Mouse (Mus musculus): ENCODE measurements around the gene Rftn1. TPM values are rescaled to one million over a fixed set of nuclear protein-coding genes. Genes with fewer than 3 reads are reported as not detected.
"Not testable (repeated sequence)": the region's sequence is repeated elsewhere in the genome, so short reads cannot be mapped to it uniquely, and the experiment has no call there.

Rftn1 gene
- total RNA-seq, 2 experiments from 2014 or later = 8.4 to 9.4 TPM

- DNase-seq (ENCODE audit: extremely low spot score in 1 of 2, low spot score in 2 of 2) = no peak
- TF ChIP-seq CTCF (IDR thresholded peaks at IDR 0.05) = no peak
- Histone ChIP-seq H3K27ac (no peak overlapping the region), H3K4me3 (no peak overlapping the region)
- intact Hi-C loops (cut with DNase I) = no loop called here
These were observed 73.5 kb downstream of the Rftn1 start for GRCm38 (mm10) chr17:50116980-50117379.

GRCm38 (mm10) chr17:50116401-50116800 is 74.1 kb downstream of the Rftn1 start:
- H3K4me3 ChIP-seq; intact Hi-C loops (cut with DNase I): not testable (repeated sequence)

DNA sequence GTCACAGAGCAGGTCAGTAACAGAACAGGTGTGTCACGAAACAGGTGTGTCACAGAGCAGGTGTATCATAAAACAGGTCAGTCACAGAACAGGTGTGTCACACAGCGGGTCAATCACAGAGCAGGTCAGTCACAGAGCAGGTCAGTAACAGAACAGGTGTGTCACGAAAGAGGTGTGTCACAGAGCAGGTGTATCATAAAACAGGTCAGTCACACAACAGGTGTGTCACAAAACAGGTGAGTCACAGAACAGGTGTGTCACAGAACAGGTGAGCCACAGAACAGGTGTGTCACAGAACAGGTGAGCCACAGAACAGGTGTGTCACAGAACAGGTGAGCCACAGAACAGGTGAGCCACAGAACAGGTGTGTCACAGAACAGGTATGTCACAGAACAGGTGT is 74.8 kb downstream of the Rftn1 start:
- DNase-seq (ENCODE audit: extremely low spot score in 1 of 2, low spot score in 2 of 2); intact Hi-C loops (cut with DNase I); H3K27ac ChIP-seq; H3K4me3 ChIP-seq: not testable (repeated sequence)

More at GRCm38 (mm10) chr17:50116401-50116800, 74.1 kb downstream of the Rftn1 start:
- DNase-seq (ENCODE audit: extremely low spot score in 1 of 2, low spot score in 2 of 2); H3K27ac ChIP-seq: not testable (repeated sequence)

- no peak overlapping the region for H3K27ac ChIP-seq
- H3K4me3 ChIP-seq = no peak overlapping the region
- intact Hi-C loops (cut with DNase I) = no loop called here
- DNase-seq (ENCODE audit: extremely low spot score in 1 of 2, low spot score in 2 of 2) = no peak
- TF ChIP-seq CTCF (IDR thresholded peaks at IDR 0.05) = no peak
These were observed 75.8 kb downstream of the Rftn1 start for GRCm38 (mm10) chr17:50114659-50115058.

- no peak overlapping the region for H3K27ac ChIP-seq
- no peak overlapping the region for H3K4me3 ChIP-seq
- no peak for DNase-seq (ENCODE audit: extremely low spot score in 1 of 2, low spot score in 2 of 2)
- TF ChIP-seq CTCF (IDR thresholded peaks at IDR 0.05) = no peak
- intact Hi-C loops (cut with DNase I) = no loop called here
These were observed 79.6 kb downstream of the Rftn1 start for GRCm38 (mm10) chr17:50110650-50111415.

- H3K27ac ChIP-seq = no peak overlapping the region
- intact Hi-C loops (cut with DNase I) = no loop called here
- no peak for DNase-seq (ENCODE audit: extremely low spot score in 1 of 2, low spot score in 2 of 2)
- no peak for TF ChIP-seq CTCF (IDR thresholded peaks at IDR 0.05)
- H3K4me3 ChIP-seq = no peak overlapping the region
These were observed 83.7 kb downstream of the Rftn1 start for GRCm38 (mm10) chr17:50106811-50107210.

DNA sequence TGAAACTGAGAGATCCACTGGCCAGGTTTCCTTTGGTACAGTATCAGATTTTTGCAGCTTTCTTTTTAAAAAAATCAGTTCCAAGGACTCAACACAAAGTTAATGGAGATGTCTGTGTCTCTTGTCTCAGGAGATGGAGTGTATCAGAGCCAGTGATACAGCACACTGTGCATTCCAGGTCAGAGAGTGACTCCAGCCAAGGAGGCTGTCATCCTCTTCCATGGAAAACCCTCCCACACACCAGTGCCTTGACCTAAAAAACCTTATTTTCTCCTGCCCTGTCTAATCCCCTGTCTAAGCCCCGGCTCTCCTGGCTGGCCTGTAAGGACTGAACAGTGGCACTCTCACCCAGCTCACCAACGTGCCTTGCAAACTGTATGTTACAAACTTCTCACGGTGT is 86.3 kb downstream of the Rftn1 start:
- Histone ChIP-seq H3K27ac (no peak overlapping the region), H3K4me3 (no peak overlapping the region)
- DNase-seq (ENCODE audit: extremely low spot score in 1 of 2, low spot score in 2 of 2) = no peak
- intact Hi-C loops (cut with DNase I) = no loop called here
- no peak for TF ChIP-seq CTCF (IDR thresholded peaks at IDR 0.05)

DNA sequence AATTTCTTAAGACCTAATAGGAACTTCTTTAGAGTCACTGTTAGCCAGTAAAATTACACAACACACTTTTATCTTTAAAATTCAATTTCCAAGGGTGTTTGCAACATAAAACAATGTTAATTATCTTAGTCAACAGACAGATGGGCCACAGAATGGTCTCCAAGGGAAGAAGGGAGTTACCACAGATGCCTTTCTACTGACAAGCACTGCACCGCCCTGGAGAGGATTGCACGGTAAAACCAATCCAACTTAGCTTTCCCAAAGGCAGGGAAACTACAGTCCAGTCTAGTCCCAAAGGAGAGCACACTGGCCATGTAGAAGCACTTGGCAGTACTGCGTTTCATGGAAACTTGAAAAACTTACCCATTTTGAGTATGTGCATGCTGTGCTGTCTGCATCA is 89.1 kb downstream of the Rftn1 start:
- intact Hi-C loops (cut with DNase I) = no loop called here
- Histone ChIP-seq H3K4me3 (no peak overlapping the region), H3K27ac (no peak overlapping the region)
- no peak for TF ChIP-seq CTCF (IDR thresholded peaks at IDR 0.05)
- no peak for DNase-seq (ENCODE audit: extremely low spot score in 1 of 2, low spot score in 2 of 2)

DNA sequence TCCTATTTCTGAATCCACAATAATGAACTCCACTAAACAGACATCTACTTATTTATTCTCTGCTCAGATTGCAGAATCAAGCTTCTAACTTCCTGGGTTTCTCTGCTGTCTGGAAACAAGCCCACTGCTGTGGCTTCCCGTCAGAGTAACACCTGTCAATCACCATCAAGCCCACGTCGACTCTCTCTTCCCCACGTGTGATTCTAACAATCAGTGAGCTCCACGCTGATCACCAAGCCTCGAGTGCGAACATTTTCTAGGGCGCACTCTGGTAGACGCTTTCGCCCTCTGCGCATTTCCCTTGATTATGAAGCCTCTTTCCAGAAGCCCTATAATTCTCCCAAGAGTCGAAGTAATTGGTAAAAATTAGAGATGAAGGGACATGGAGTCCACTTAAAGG is 90.4 kb downstream of the Rftn1 start:
- intact Hi-C loops (cut with DNase I) = no loop called here
- no peak overlapping the region for H3K4me3 ChIP-seq
- no peak overlapping the region for H3K27ac ChIP-seq
- no peak for DNase-seq (ENCODE audit: extremely low spot score in 1 of 2, low spot score in 2 of 2)
- TF ChIP-seq CTCF (IDR thresholded peaks at IDR 0.05) = no peak

- DNase-seq (ENCODE audit: extremely low spot score in 1 of 2, low spot score in 2 of 2) = no peak
- intact Hi-C loops (cut with DNase I) = no loop called here
- no peak overlapping the region for H3K27ac ChIP-seq
- TF ChIP-seq CTCF (IDR thresholded peaks at IDR 0.05) = no peak
- H3K4me3 ChIP-seq = no peak overlapping the region
These were observed 91.1 kb downstream of the Rftn1 start for GRCm38 (mm10) chr17:50099378-50099777.

DNA sequence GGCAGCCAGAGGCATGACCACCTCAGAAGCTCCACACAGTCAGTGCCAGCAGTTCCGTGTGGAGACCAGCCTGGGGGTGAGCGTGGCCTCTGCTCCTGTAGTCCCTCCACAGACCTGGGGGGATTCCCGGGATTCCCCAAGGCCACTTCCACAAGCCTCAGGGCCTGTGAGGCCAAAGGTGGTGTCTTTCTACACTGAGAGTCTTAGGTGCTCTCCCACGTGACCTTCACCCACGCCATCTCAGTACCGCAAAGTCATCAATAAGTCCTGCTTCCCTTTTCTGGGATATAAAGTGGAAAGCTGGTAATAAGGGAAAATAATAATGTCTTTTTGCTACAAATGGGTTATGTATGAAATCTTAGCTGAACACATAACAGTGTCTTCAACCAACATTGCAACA is 92.2 kb downstream of the Rftn1 start:
- intact Hi-C loops (cut with DNase I) = no loop called here
- Histone ChIP-seq H3K27ac (no peak overlapping the region), H3K4me3 (no peak overlapping the region)
- DNase-seq (ENCODE audit: extremely low spot score in 1 of 2, low spot score in 2 of 2) = no peak
- no peak for TF ChIP-seq CTCF (IDR thresholded peaks at IDR 0.05)

DNA sequence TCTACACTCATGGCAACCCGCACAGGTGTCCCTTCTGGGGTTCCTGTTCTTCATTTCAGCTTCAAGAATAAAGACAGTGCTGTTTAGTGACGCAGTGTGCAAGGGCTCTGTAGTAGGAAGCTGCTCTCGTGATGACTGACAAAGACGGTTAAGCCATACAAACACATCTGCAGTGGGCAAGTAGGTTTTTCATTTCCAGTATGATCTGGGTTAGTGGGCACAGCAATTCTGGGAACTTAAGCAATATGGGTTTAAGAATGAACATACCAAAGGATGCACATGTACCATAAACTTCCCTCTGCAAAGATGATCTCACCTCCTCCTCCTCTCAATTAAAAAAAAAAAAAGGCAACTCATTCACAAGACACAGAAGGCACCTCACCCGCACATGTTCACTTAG is 92.6 kb downstream of the Rftn1 start:
- DNase-seq (ENCODE audit: extremely low spot score in 1 of 2, low spot score in 2 of 2) = no peak
- intact Hi-C loops (cut with DNase I) = no loop called here
- H3K27ac ChIP-seq = no peak overlapping the region
- TF ChIP-seq CTCF (IDR thresholded peaks at IDR 0.05) = no peak
- H3K4me3 ChIP-seq = no peak overlapping the region

- Histone ChIP-seq H3K4me3 (no peak overlapping the region), H3K27ac (no peak overlapping the region)
- no peak for DNase-seq (ENCODE audit: extremely low spot score in 1 of 2, low spot score in 2 of 2)
- TF ChIP-seq CTCF (IDR thresholded peaks at IDR 0.05) = no peak
- intact Hi-C loops (cut with DNase I) = no loop called here
These were observed 94.2 kb downstream of the Rftn1 start for GRCm38 (mm10) chr17:50096305-50096704.

Measured in left cerebral cortex, adult 2 months (tissue).